Mouse (Mus musculus) lung, postnatal 14 days (tissue): Measurements from ENCODE around the gene Ubash3b.

ENCODE experiments used
- DNase-seq: peaks from one replicate; pipeline ENCODE4 v3.0.0; 2021

The Ubash3b gene

GRCm38 (mm10) chr9:40983758-40984157 lies 177.7 kb downstream of the Ubash3b start:
- no peak for DNase-seq

GRCm38 (mm10) chr9:40982480-40982879 lies 179.0 kb downstream of the Ubash3b start:
- no peak for DNase-seq

- no peak for DNase-seq
Observed at GRCm38 (mm10) chr9:40974042-40974801, 187.3 kb downstream of the Ubash3b start.

- no peak for DNase-seq
Observed at GRCm38 (mm10) chr9:40964418-40964714, 197.1 kb downstream of the Ubash3b start.

GRCm38 (mm10) chr9:40963586-40964417 lies 197.7 kb downstream of the Ubash3b start, which contains the start of gene Jhy:
Gene Jhy (minus strand): TSS chr9:40964118.
- DNase-seq = no peak

- no peak for DNase-seq
Observed at GRCm38 (mm10) chr9:40961401-40961800, 200.1 kb downstream of the Ubash3b start.
